Mouse (Mus musculus) embryo, embryonic 10.5 days (tissue): ENCODE measurements around the gene Pvr.
"Not testable (repeated sequence)": the region's sequence is repeated elsewhere in the genome, so short reads cannot be mapped to it uniquely, and the experiment has no call there.

Experiments
- DNase-seq: peaks from one replicate; pipeline ENCODE4 v3.0.0-alpha.2; 2015; ENCODE audit warnings: low spot score

Gene Pvr

GRCm38 (mm10) chr7:19932877-19933809 is 12.2 kb upstream of the Pvr start:
- DNase-seq, result peak; percentile 34

DNA sequence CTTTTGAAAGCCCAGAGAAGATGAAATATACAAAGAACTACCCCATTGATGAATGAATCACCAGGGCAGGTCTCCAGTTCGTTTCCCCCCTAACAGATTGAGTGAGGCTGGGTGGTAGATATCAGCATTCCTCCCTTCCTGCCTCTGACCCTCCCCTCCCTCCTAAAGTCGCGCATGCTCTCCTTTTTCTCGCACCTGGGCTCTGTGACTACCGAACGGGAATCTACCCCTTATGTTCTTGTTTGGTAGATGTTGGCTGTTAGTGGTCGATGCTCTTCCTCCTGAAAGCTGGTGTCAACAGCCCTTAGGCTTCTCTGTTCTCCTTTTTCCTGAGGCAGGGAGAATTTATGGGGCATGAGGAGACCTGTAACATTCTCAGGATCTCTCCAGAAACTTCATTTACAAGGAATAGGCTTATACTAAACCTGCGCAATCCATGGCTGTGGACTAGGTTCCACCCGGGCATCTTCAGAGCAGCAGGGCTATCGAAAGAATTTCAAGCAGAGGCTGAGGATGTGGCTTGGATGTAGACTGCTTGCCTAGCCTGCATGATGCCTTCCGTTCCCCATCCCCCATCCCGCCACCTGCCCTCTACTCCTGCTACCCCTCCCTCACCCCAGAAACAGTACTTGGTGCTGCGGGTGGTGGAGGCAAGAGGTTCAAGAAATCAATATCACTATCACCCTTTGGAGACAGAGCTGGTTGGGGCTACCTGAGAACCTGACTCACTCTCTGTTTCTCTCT is 11.3 kb upstream of the Pvr start:
- no peak for DNase-seq

DNA sequence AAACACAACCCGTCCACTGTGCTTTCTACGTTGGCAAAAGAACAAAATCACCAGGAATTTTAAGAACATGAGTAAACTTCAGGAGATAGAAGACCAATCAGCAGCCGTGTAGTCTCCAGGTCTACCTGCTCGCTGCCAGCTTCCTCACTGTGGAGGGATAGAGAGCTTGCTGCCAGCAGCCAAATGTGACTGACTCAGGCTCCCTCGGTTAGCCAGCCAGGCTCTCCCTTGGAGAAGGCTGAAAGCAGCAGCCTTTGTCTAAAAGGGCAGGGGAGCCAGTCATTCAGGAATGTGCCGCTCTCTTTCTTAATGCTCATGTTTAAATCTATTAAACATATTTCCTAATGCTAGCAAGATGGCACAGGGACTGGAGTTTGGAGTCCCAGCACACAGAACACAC is 9.5 kb upstream of the Pvr start:
- not testable (repeated sequence) for DNase-seq

DNA sequence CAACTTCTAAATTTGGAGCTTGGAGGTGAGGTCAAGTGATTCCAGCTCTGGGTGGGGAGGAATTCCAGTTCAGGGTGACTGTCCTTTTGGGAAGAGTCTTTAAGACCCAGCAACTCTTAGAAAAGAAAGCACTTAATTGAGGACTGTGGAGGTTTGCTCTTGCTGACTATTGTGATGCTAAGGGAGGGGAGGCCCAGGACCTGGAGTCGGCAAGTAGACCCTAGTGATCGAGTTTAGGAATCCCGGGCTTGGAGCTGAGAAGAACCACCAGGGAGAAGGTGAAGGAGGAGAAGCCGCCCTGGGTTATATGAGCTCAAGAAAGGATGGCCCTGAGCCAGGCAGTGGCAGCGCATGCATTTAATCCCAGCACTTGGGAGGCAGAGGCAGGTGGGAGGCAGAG is 7.5 kb upstream of the Pvr start:
- DNase-seq, result no peak

DNA sequence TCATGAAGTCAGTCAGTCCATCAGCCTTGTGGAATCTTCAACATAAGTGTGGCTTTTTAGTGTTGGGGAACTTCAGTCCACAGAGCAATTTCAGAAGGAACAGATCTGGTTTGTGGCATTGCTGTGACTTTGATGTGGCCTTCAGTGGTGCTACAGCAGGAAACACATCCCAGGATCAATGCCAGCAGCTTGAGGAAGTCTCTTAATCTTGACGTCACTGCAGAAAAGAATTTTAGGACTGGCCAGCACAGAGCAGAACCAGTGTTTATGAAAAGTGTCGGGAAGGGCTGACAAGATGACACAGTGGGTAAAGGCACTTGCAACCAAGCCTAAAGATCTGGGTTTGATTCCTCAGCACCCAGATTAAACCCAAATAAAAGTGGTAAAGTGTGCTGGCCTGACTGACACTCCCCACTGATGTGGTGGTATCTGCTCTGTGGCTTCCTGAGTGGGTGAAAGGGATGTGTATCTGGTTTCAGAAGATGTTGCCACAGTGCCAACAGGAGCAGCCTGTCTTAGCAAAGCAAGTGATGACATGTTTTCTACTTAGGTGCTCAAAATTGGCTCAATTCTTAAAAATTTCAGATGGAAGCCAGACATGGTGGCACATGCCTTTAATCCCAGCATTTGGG is 6.0 kb upstream of the Pvr start:
- no peak for DNase-seq

GRCm38 (mm10) chr7:19925376-19925775 is 4.4 kb upstream of the Pvr start:
- DNase-seq, result no peak

DNA sequence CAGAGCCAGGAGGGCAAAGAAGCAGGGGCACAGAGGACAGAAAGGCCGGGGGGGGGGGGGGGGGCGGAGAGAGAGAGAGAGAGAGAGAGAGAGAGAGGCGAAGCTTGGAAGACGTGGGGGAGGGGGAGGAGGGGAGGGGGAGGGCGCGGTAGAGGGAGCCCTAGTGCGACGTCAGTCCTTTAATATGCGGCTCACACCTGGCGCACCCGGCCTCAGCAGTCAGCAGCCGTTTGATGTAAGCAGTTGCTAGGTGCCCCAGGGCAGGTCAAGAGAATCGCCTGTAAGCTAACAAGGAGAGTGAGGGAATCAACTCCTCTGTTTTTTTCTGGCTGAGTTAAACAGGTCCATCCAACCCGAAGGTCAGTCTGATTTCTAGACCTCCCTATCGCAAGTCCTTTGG is 2.8 kb upstream of the Pvr start:
- peak; percentile 26 for DNase-seq

DNA sequence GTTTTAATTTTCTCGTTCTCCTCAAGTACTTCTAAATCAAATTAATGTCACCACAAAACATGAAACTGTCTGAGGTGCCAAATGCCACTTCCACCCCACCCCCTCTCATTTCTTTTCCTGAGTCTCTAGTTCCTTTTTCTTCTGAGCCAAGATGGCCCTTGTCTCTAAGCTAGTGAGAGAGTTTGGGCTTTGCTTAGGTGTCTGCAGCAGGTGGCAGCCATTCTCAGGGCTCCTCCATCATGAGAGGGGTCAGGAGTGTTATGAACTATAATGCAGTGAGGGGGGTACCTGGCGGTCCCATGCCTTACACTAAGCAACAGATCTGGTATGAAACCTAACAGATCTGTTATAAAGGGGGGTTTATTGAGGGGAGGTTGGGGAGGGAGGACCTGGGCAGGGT is 2.4 kb upstream of the Pvr start:
- no peak for DNase-seq

DNA sequence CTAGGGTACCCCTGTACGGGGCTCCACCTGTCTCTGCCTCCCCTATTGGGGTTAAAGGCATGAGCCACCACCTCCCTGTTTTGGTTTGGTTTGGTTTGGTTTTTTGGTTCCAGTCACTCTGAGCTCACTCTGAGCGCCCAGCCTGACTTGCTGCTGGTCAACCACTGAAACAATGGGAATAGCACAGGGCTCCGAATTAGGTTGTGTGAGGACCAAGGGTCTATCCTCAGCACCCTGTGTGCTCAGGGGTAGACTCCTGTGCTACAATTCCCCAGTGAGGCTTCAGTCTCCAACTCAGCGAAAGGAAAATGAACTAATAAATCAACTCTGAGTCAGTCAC is 824 bp downstream of the Pvr start:
- DNase-seq, result no peak

- no peak for DNase-seq
Observed at GRCm38 (mm10) chr7:19914558-19914957, 6.4 kb downstream of the Pvr start.

- DNase-seq, result no peak
Observed at GRCm38 (mm10) chr7:19911695-19912524, 9.1 kb downstream of the Pvr start.

- no peak for DNase-seq
Observed at GRCm38 (mm10) chr7:19911292-19911658, 9.7 kb downstream of the Pvr start.

- DNase-seq, result peak; percentile 83
Observed at GRCm38 (mm10) chr7:19910421-19911291, 10.3 kb downstream of the Pvr start.

- DNase-seq, result peak; percentile 45
Observed at GRCm38 (mm10) chr7:19889881-19890280, 31.1 kb downstream of the Pvr start.

DNA sequence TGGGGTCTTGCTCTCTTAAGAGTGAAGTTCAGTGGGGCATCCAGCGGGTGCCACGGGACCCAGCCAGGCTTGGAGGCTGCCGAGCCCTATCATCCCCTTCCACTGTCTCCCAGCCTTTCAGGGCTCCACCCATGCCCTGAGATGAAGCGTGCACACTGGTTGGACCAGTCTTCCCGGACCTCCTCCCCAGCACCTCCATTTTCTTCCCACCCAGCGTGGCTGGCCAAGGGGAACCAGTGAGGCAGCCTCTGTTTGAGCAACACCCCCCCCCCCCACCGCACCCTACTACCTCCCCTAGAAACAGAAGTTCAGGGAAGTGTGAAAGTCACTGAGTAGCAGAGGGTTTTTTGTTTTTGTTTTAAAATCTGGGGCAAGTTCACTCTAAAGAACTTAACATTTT is 33.1 kb downstream of the Pvr start, which contains the start of gene Ceacam19:
TSS of gene Ceacam19 (minus strand) at position 117 of the 400 bp plus-strand sequence.
- DNase-seq, result no peak

GRCm38 (mm10) chr7:19880754-19881153 is 40.2 kb downstream of the Pvr start:
- no peak for DNase-seq

DNA sequence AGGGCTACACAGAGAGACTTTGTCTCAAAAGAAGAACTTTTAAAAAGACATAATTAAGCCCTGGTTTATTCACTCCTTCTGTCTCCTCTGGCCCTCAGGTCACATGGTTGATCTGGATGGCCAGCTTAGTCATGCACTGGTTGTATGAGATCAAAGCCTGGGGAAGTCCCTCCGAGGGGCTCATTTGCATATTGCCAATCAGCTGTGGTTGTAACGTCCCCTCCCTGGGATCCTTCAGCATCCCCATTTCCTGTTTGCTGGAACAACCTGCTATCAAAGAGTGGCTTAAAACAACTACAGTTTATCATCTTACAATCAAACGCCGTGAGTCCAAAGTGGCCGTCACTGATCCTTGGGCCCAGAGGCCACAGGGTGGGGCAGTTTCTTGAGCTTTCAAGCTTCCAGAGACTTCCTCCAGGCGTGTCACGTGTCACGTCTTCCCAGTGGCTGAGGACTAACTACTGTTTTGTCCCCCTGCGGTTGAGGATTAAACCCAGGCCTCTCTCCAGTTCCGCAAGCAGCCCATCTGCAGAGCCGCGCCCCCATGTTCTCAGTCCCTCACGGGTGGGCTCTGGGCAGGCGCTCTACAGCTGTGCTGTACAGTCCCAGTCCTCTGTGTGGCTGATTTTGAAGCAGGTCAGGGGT is 44.1 kb downstream of the Pvr start:
- DNase-seq, result peak; percentile 1

DNA sequence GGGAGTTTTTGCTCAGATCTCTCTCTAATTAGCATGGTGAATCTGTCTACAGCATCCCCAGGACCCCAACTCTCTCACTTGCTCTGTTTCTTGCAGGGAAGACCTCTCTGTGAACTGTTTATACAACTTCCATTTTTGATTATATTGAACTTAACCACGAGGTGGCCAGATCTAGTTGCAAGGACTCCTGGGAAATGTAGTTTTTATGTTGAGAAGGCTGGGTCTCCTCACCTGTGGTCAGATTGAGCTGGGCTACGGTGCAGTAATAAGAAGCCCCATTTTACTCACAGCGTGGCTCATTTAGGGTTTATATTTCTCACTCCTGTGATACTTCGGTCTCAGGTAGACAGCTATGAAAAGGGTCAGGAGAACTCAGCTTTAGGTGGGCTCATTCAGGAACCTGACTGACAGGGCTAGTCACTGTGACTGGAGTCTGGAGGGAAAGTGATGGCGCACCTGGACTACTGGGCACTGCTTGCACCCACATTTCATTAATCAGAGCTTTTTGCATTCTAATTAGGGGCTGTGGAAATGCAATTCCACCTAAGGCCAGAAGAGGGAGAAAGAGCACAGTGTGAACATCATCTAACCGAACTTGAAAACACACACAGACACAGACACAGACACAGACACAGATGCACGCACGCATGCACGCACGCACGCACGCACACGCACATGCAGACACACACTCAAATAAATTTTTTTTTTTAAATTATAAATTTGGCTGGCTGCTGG is 44.8 kb downstream of the Pvr start:
- DNase-seq, result peak; percentile 61

- peak; percentile 27 for DNase-seq
Observed at GRCm38 (mm10) chr7:19871943-19872601, 48.9 kb downstream of the Pvr start.
